Mouse (Mus musculus): Measurements from ENCODE around the gene Gm2007. TPM values are rescaled to one million over a fixed set of nuclear protein-coding genes. Genes with fewer than 3 reads are reported as not detected.
"Not testable (repeated sequence)": the region's sequence is repeated elsewhere in the genome, so short reads cannot be mapped to it uniquely, and the experiment has no call there.

Gm2007 gene
- not detected in 2 replicates for polyA plus RNA-seq (2014; fragmentation: Nextera tagmentation; extraction: Ambion mirVana)

DNA sequence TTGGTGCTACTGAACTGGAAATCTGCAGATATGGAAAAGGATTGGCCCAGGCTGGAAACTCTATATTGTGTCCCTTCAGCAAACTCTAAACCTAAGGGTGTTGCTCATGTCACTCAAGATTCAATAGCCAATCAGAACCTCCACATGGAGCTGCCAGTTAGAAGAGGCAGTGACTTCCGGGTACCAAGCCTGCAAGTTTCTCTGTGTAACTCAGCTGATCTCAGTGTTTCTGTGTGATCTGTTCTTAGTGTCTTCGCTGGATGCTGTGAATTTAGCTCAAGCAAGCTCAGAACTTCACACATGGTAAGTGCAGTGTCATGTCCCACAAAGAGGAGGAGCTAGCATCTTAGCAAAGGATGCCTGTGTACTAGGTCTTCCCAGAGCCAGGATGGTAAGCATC, at the start of gene Gm2007:
Gene Gm2007, plus strand, starts transcription at position 301 of the 400 bp plus-strand sequence.
- not testable (repeated sequence) for H3K27ac ChIP-seq (replicated peaks; ENCODE audit: low read depth, low read length); H3K9me3 ChIP-seq (ENCODE audit: control insufficient read depth, low read length); H3K9ac ChIP-seq (replicated peaks; ENCODE audit: low read length); H3K36me3 ChIP-seq (ENCODE audit: control insufficient read depth, insufficient read depth, low read length); H3K4me2 ChIP-seq (ENCODE audit: low read length); H3K27me3 ChIP-seq (ENCODE audit: control insufficient read depth, insufficient read depth, low read length); DNase-seq; H3K4me1 ChIP-seq (ENCODE audit: control insufficient read depth, insufficient read depth, low read length); ATAC-seq (ENCODE audit: low FRiP score, low TSS enrichment); H3K4me3 ChIP-seq (replicated peaks; ENCODE audit: low read depth, low read length)
- WGBS, result no CpG with 5 or more reads among the region's 2 CpGs

DNA sequence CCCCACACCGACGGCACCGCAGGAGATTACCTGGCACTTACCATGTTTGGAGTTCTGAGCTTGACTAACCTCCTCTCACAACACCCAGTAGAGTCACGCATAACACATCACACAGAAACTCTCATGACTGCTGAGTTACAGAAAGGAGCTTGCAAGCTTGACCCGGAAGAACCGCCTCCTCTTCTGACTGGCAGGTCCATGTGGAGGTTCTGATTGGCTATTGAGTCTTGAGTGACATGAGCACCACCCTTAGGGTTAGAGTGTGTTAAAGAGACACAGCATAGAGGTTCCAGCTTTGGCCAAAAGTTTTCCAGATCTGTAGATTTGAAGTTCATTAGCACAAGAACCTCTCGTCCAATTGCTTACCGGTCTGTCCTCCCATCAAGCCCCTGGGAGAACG, 37.8 kb upstream of the Gm2007 start, which contains the start of gene Zfp969:
Gene Zfp969, minus strand, starts transcription at position 101 of the 400 bp plus-strand sequence.
- not testable (repeated sequence) for H3K9me3 ChIP-seq (ENCODE audit: control insufficient read depth, low read length); H3K27ac ChIP-seq (replicated peaks; ENCODE audit: low read depth, low read length); ATAC-seq (ENCODE audit: low FRiP score, low TSS enrichment); H3K36me3 ChIP-seq (ENCODE audit: control insufficient read depth, insufficient read depth, low read length); H3K4me1 ChIP-seq (ENCODE audit: control insufficient read depth, insufficient read depth, low read length); H3K4me2 ChIP-seq (ENCODE audit: low read length); DNase-seq; H3K4me3 ChIP-seq (replicated peaks; ENCODE audit: low read depth, low read length); H3K9ac ChIP-seq (replicated peaks; ENCODE audit: low read length); H3K27me3 ChIP-seq (ENCODE audit: control insufficient read depth, insufficient read depth, low read length)
- WGBS, result no CpG with 5 or more reads among the region's 9 CpGs

DNA sequence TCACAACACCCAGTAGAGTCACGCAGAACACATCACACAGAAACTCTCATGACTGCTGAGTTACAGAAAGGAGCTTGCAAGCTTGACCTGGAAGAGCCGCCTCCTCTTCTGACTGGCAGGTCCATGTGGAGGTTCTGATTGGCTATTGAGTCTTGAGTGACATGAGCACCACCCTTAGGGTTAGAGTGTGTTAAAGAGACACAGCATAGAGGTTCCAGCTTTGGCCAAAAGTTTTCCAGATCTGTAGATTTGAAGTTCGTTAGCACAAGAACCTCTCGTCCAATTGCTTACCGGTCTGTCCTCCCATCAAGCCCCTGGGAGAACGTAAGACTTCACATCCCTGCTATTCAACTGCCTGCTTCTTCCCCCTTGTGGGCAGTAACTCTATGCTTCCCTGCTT, 59.7 kb downstream of the Gm2007 start, which contains the start of gene Gm14288:
Gene Gm14288, minus strand, starts transcription at position 101 of the 400 bp plus-strand sequence.
- H3K4me1 ChIP-seq (ENCODE audit: control insufficient read depth, insufficient read depth, low read length); H3K27me3 ChIP-seq (ENCODE audit: control insufficient read depth, insufficient read depth, low read length); H3K4me3 ChIP-seq (replicated peaks; ENCODE audit: low read depth, low read length); H3K4me2 ChIP-seq (ENCODE audit: low read length); H3K27ac ChIP-seq (replicated peaks; ENCODE audit: low read depth, low read length); DNase-seq; ATAC-seq (ENCODE audit: low FRiP score, low TSS enrichment); H3K36me3 ChIP-seq (ENCODE audit: control insufficient read depth, insufficient read depth, low read length); H3K9me3 ChIP-seq (ENCODE audit: control insufficient read depth, low read length); H3K9ac ChIP-seq (replicated peaks; ENCODE audit: low read length): not testable (repeated sequence)
- no CpG with 5 or more reads among the region's 6 CpGs for WGBS

Other genes starting within 250 kb of the Gm2007 start
- gene Gm11007, start 97.6 kb upstream of the Gm2007 start, polyA plus RNA-seq (2014; fragmentation: Nextera tagmentation; extraction: Ambion mirVana), result not detected in 2 replicates
- 10.5 and 14.2 TPM in 2 replicates for gene Zfp969, start 37.9 kb upstream of the Gm2007 start, polyA plus RNA-seq (2014; fragmentation: Nextera tagmentation; extraction: Ambion mirVana)
- 2.8 TPM in 1 of 2 replicates, not detected in the other for gene Gm14288, start 59.6 kb downstream of the Gm2007 start, polyA plus RNA-seq (2014; fragmentation: Nextera tagmentation; extraction: Ambion mirVana)
- gene Gm6710, start 127.7 kb downstream of the Gm2007 start, polyA plus RNA-seq (2014; fragmentation: Nextera tagmentation; extraction: Ambion mirVana), result 30.3 and 33.5 TPM in 2 replicates
- 2.5 and 3.2 TPM in 2 replicates for gene Zfp966, start 189.6 kb downstream of the Gm2007 start, polyA plus RNA-seq (2014; fragmentation: Nextera tagmentation; extraction: Ambion mirVana)
- 22.5 TPM in 2 replicates for gene Gm2026, start 223.8 kb downstream of the Gm2007 start, polyA plus RNA-seq (2014; fragmentation: Nextera tagmentation; extraction: Ambion mirVana)

All from midbrain, embryonic 14.5 days (tissue).